In the genomic region with DNA sequence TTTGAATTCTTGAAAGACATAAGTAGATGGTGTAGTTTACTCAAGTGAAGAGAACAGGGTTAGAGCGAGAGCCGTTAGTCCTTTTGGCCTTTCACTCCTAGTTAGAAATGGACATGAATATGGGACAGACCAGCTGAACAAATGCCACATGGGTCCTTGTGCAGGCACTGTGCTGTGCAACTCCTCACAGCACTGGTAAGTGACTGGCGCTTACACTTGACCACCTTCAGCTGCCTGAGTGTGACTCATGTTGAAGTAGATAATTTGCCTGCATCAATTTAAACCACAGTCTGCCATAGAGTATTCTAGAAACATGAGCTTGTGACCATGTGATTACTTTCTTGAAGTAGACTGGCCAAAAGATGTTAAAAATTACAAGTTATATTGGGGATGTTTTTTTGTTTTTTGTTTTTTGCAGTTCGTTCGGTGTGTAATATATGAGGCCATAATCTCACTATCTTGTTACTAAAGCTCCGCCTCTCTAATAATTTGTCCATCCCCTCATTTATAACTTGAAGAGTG, we compare ENCODE assay signal across 30 mouse cellular contexts.
A peak's percentile ranks its signal among the peaks of the same experiment; 100 is the strongest.
DNase-seq lines count a peak whose midpoint lies in the region; ATAC-seq lines count a peak whose summit lies in the region.
"Had no signal": no experiment of that assay in that cellular context is flagged by ENCODE, and none has a peak within 500 bp of the region (broad histone marks: within the 10 kb centered on the region; RNA-seq: fewer than 3 reads in every experiment).

No protein-coding gene starts in this region.

- 94% methylated on average over 6 of the region's 6 CpGs for WGBS in liver, embryonic 11.5 days

- no peak overlapping the region for H3K27ac ChIP-seq in liver, embryonic 11.5 days (ENCODE audit: low read depth, low read length)
- H3K27ac ChIP-seq: embryonic facial prominence, embryonic 12.5 days; embryonic facial prominence, embryonic 15.5 days; forebrain, embryonic 10.5 days; heart, adult 2 months; heart, embryonic 10.5 days; heart, embryonic 13.5 days; hindbrain, embryonic 13.5 days; intestine, embryonic 15.5 days had no signal

- no peak for ATAC-seq in liver, embryonic 11.5 days (replicated peaks; ENCODE audit: low FRiP score)
- ATAC-seq: forebrain, embryonic 14.5 days; hindbrain, embryonic 16.5 days; intestine, embryonic 15.5 days had no signal

- no peaks in the 10 kb centered on the region for H3K9me3 ChIP-seq in liver, embryonic 11.5 days (ENCODE audit: control insufficient read depth, low read length)
- H3K9me3 ChIP-seq: embryonic facial prominence, embryonic 12.5 days; embryonic facial prominence, embryonic 15.5 days; forebrain, embryonic 10.5 days; G1E; heart, embryonic 10.5 days; heart, embryonic 13.5 days; hindbrain, embryonic 13.5 days; intestine, embryonic 15.5 days had no signal

- H3K9ac ChIP-seq in liver, embryonic 11.5 days (ENCODE audit: low read depth, low read length): no peak overlapping the region
- H3K9ac ChIP-seq: embryonic facial prominence, embryonic 12.5 days; embryonic facial prominence, embryonic 15.5 days; heart, embryonic 13.5 days; hindbrain, embryonic 13.5 days; intestine, embryonic 15.5 days had no signal

- intact Hi-C loops in heart, postnatal 25 days (cut with DNase I): no loop called here

- H3K4me1 ChIP-seq in liver, embryonic 11.5 days (replicated peaks; ENCODE audit: control insufficient read depth, insufficient read depth, low read length): no peaks in the 10 kb centered on the region
- H3K4me1 ChIP-seq: heart, embryonic 10.5 days had no signal

- no peak overlapping the region for H3K4me3 ChIP-seq in liver, embryonic 11.5 days (ENCODE audit: low read depth, low read length)
- H3K4me3 ChIP-seq: embryonic facial prominence, embryonic 12.5 days; embryonic facial prominence, embryonic 15.5 days; erythroblast, embryonic 14.5 days; forebrain, embryonic 10.5 days; heart, adult 2 months; heart, embryonic 10.5 days; heart, embryonic 13.5 days; hindbrain, embryonic 13.5 days; intestine, embryonic 15.5 days had no signal

- no peaks in the 10 kb centered on the region for H3K27me3 ChIP-seq in liver, embryonic 11.5 days (replicated peaks; ENCODE audit: control insufficient read depth, insufficient read depth, low read length)
- H3K27me3 ChIP-seq: CH12.LX; embryonic facial prominence, embryonic 12.5 days; embryonic facial prominence, embryonic 15.5 days; heart, embryonic 13.5 days; hindbrain, embryonic 13.5 days; intestine, embryonic 15.5 days had no signal

- DNase-seq in heart, adult 11 months: peak; percentile 24
- DNase-seq in heart, postnatal 25 days (ENCODE audit: low spot score): no peak
- DNase-seq in 416B (ENCODE audit: low read depth) (peak; percentile 47), NIH3T3 (ENCODE audit: low read depth) (peak; percentile 39)
- peak; percentile 41 for DNase-seq in fibroblast of lung, adult 2 months (ENCODE audit: low read depth)
- DNase-seq in T-cell, adult 2 months (ENCODE audit: low spot score): no peak
- no peak for DNase-seq in embryo, embryonic 10.5 days (ENCODE audit: low spot score)
- DNase-seq in liver, embryonic 11.5 days (ENCODE audit: low spot score): no peak
- DNase-seq: adrenal gland, adult 2 months; adrenal gland, postnatal 14 days; cerebellum, adult 11-12 months; cerebellum, adult 8-10 months; cerebellum, postnatal 10 days; gastrocnemius, postnatal 25 days; heart, adult 2 months; heart, postnatal 14 days; kidney, adult 11 months; kidney, adult 8-10 months had no signal

- no peak overlapping the region for H3K4me2 ChIP-seq in liver, embryonic 11.5 days
- H3K4me2 ChIP-seq: embryonic facial prominence, embryonic 12.5 days; embryonic facial prominence, embryonic 15.5 days; heart, embryonic 13.5 days; hindbrain, embryonic 13.5 days; intestine, embryonic 15.5 days had no signal

- no peaks in the 10 kb centered on the region for H3K36me3 ChIP-seq in liver, embryonic 11.5 days (ENCODE audit: control insufficient read depth, insufficient read depth, low read length)
- H3K36me3 ChIP-seq: embryonic facial prominence, embryonic 12.5 days; embryonic facial prominence, embryonic 15.5 days; forebrain, embryonic 10.5 days; heart, embryonic 13.5 days; hindbrain, embryonic 13.5 days; intestine, embryonic 15.5 days had no signal

Comparison
In these comparisons a context has a peak if more than half of its experiments do, and no peak if none do; other contexts are left out.
1. DNase-seq: peak in heart, adult 11 months (single experiment), 416B (single experiment), NIH3T3 (single experiment) and fibroblast of lung, adult 2 months (single experiment); none in heart, postnatal 25 days (single experiment), T-cell, adult 2 months (single experiment), embryo, embryonic 10.5 days (single experiment) and liver, embryonic 11.5 days (single experiment).